Mouse (Mus musculus) lung, adult 2 months (tissue): Measurements from ENCODE around the gene Il31ra. TPM values are rescaled to one million over a fixed set of nuclear protein-coding genes. Genes with fewer than 3 reads are reported as not detected.
A peak's percentile ranks its signal among the peaks of the same experiment; 100 is the strongest.
"Not testable (repeated sequence)": the region's sequence is repeated elsewhere in the genome, so short reads cannot be mapped to it uniquely, and the experiment has no call there.

ENCODE experiments used
- DNase-seq: peaks from one replicate; pipeline ENCODE4 v3.0.0; 2022
- H3K4me1 ChIP-seq: fragments of 200-500 bp; 2 replicates; pipeline ENCODE4 v1.6.1; 2011; ENCODE audit warnings: low read length; ENCODE audit not compliant: control insufficient read depth, insufficient read depth
- H3K4me3 ChIP-seq: fragments of 200-500 bp; replicated peaks from 2 replicates; pipeline ENCODE3; 2011; ENCODE audit warnings: low read depth, mild to moderate bottlenecking, control low read depth, low read length; ENCODE audit errors: extremely low read depth
- CTCF ChIP-seq: fragments of 200-500 bp; IDR thresholded peaks from 2 replicates; pipeline ENCODE4 v1.5.1; 2011; ENCODE audit warnings: mild to moderate bottlenecking, low read length, control low read depth; ENCODE audit not compliant: insufficient read depth
- POLR2A ChIP-seq: fragments of 200-500 bp; IDR thresholded peaks from 2 replicates; pipeline ENCODE4 v1.6.1; 2011; ENCODE audit warnings: low read depth, mild to moderate bottlenecking, control low read depth, low read length, borderline replicate concordance; ENCODE audit errors: extremely low read depth
- WGBS: fragments of 180-500 bp; shearing (Covaris S2); methylation state at CpG from one replicate; pipeline ENCODE4 v1.1.7; 2018; 5-methylcytosine and 5-hydroxymethylcytosine counted together
- polyA plus RNA-seq: library from polyadenylated mRNA; depleted of rRNA; stranded (reverse); fragments of >200 nt; gene quantifications from 2 replicates; pipeline ENCODE4 v1.2.3, GENCODE M21; 2012

Gene Il31ra
- polyA plus RNA-seq, 1 experiment, result 0.14 TPM

GRCm38 (mm10) chr13:112603839-112604238 is 9.7 kb upstream of the Il31ra start:
- no peak for DNase-seq
- no peaks in the 10 kb centered on the region for H3K4me1 ChIP-seq
- no peak overlapping the region for H3K4me3 ChIP-seq
- TF ChIP-seq POLR2A, result no peak
- no peak for TF ChIP-seq CTCF
- 91% methylated on average over 1 of the region's 1 CpGs for WGBS

- WGBS, result 84% methylated on average over 2 of the region's 2 CpGs
- no peak for DNase-seq
- H3K4me1 ChIP-seq, result no peaks in the 10 kb centered on the region
- H3K4me3 ChIP-seq, result no peak overlapping the region
- TF ChIP-seq CTCF, result no peak
Observed at GRCm38 (mm10) chr13:112602607-112603006, 8.4 kb upstream of the Il31ra start.

GRCm38 (mm10) chr13:112590254-112590653 is 3.9 kb downstream of the Il31ra start:
- no peak overlapping the region for H3K4me3 ChIP-seq
- H3K4me1 ChIP-seq, result no peaks in the 10 kb centered on the region
- DNase-seq, result no peak
- no peak for TF ChIP-seq CTCF
- TF ChIP-seq POLR2A, result no peak
- WGBS, result 36% methylated on average over 2 of the region's 2 CpGs

GRCm38 (mm10) chr13:112589625-112590024 is 4.5 kb downstream of the Il31ra start:
- no peak for DNase-seq
- TF ChIP-seq POLR2A, result no peak
- no peak for TF ChIP-seq CTCF
- Histone ChIP-seq H3K4me1 (no peaks in the 10 kb centered on the region), H3K4me3 (no peak overlapping the region)

GRCm38 (mm10) chr13:112584556-112585237 is 9.5 kb downstream of the Il31ra start:
- 42% methylated on average over 7 of the region's 7 CpGs for WGBS
- no peak overlapping the region for H3K4me3 ChIP-seq
- TF ChIP-seq CTCF (no peak), POLR2A (no peak)
- no peaks in the 10 kb centered on the region for H3K4me1 ChIP-seq
- no peak for DNase-seq

- Histone ChIP-seq H3K4me3 (no peak overlapping the region), H3K4me1 (no peaks in the 10 kb centered on the region)
- 81% methylated on average over 8 of the region's 8 CpGs for WGBS
- TF ChIP-seq POLR2A (no peak), CTCF (no peak)
- no peak for DNase-seq
Observed at GRCm38 (mm10) chr13:112582291-112582690, 11.9 kb downstream of the Il31ra start.

GRCm38 (mm10) chr13:112581796-112582195 is 12.4 kb downstream of the Il31ra start:
- DNase-seq, result no peak
- TF ChIP-seq POLR2A, result no peak
- no peak for TF ChIP-seq CTCF
- 90% methylated on average over 3 of the region's 3 CpGs for WGBS
- Histone ChIP-seq H3K4me3 (no peak overlapping the region), H3K4me1 (no peaks in the 10 kb centered on the region)

GRCm38 (mm10) chr13:112580590-112581320 is 13.4 kb downstream of the Il31ra start:
- 51% methylated on average over 11 of the region's 11 CpGs for WGBS
- TF ChIP-seq POLR2A (no peak), CTCF (no peak)
- DNase-seq, result no peak
- no peaks in the 10 kb centered on the region for H3K4me1 ChIP-seq
- no peak overlapping the region for H3K4me3 ChIP-seq

GRCm38 (mm10) chr13:112578041-112578440 is 16.1 kb downstream of the Il31ra start:
- not testable (repeated sequence) for H3K4me3 ChIP-seq, H3K4me1 ChIP-seq
- peak; percentile 100 for DNase-seq
- 89% methylated on average over 11 of the region's 11 CpGs for WGBS

GRCm38 (mm10) chr13:112573800-112574199 is 20.4 kb downstream of the Il31ra start:
- Histone ChIP-seq H3K4me3 (no peak overlapping the region), H3K4me1 (no peaks in the 10 kb centered on the region)
- TF ChIP-seq CTCF (no peak), POLR2A (no peak)
- no peak for DNase-seq

- Histone ChIP-seq H3K4me1 (no peaks in the 10 kb centered on the region), H3K4me3 (no peak overlapping the region)
- TF ChIP-seq CTCF, result no peak
- TF ChIP-seq POLR2A, result no peak
- 80% methylated on average over 5 of the region's 5 CpGs for WGBS
- DNase-seq, result no peak
Observed at GRCm38 (mm10) chr13:112570768-112571167, 23.4 kb downstream of the Il31ra start.
